Mouse (Mus musculus) cortical plate, adult 2 months (tissue): Measurements from ENCODE around the gene Tle4. TPM values are rescaled to one million over a fixed set of nuclear protein-coding genes. Genes with fewer than 3 reads are reported as not detected.

Experiments
- H3K27ac ChIP-seq: fragments of 200-500 bp; 2 replicates; pipeline ENCODE4 v1.5.1; 2012; ENCODE audit warnings: low read length, control low read depth, inconsistent platforms; ENCODE audit not compliant: insufficient read depth
- H3K4me1 ChIP-seq: fragments of 200-500 bp; 2 replicates; pipeline ENCODE4 v1.6.1; 2011; ENCODE audit warnings: low read length; ENCODE audit not compliant: control insufficient read depth, insufficient read depth
- H3K4me3 ChIP-seq: fragments of 200-500 bp; 2 replicates; pipeline ENCODE4 v1.5.1; 2011; ENCODE audit warnings: mild to moderate bottlenecking, low read length, control low read depth; ENCODE audit not compliant: insufficient read depth
- CTCF ChIP-seq: fragments of 200-500 bp; IDR thresholded peaks from 2 replicates; pipeline ENCODE4 v1.5.1; 2011; ENCODE audit warnings: mild to moderate bottlenecking, control low read depth, low read length; ENCODE audit not compliant: insufficient read depth; ENCODE audit errors: extremely low read depth
- POLR2A ChIP-seq: fragments of 200-500 bp; IDR thresholded peaks from 2 replicates; pipeline ENCODE4 v1.6.1; 2011; ENCODE audit warnings: mild to moderate bottlenecking, low read length, control low read depth; ENCODE audit not compliant: insufficient read depth; ENCODE audit errors: extremely low read depth
- polyA plus RNA-seq: library from polyadenylated mRNA; depleted of rRNA; stranded (reverse); fragments of >200 nt; gene quantifications from 2 replicates; pipeline ENCODE4 v1.2.3, GENCODE M21; 2012

Tle4 gene
- polyA plus RNA-seq, 1 experiment: 34.2 TPM

GRCm38 (mm10) chr19:14424016-14424964 is 173.6 kb downstream of the Tle4 start:
- Histone ChIP-seq H3K4me1 (no peaks in the 10 kb centered on the region), H3K27ac (no peak overlapping the region), H3K4me3 (no peak overlapping the region)
- TF ChIP-seq POLR2A (no peak), CTCF (no peak)

- Histone ChIP-seq H3K4me3 (no peak overlapping the region), H3K27ac (no peak overlapping the region), H3K4me1 (no peaks in the 10 kb centered on the region)
- TF ChIP-seq POLR2A (no peak), CTCF (no peak)
Measured at GRCm38 (mm10) chr19:14421691-14422090, 176.2 kb downstream of the Tle4 start.

- Histone ChIP-seq H3K4me1 (no peaks in the 10 kb centered on the region), H3K27ac (no peak overlapping the region), H3K4me3 (no peak overlapping the region)
- TF ChIP-seq CTCF (no peak), POLR2A (no peak)
Measured at GRCm38 (mm10) chr19:14419886-14420285, 178.0 kb downstream of the Tle4 start.

- TF ChIP-seq POLR2A (no peak), CTCF (no peak)
- no peaks in the 10 kb centered on the region for H3K4me1 ChIP-seq
- H3K27ac ChIP-seq: no peak overlapping the region
- H3K4me3 ChIP-seq: no peak overlapping the region
Measured at GRCm38 (mm10) chr19:14416845-14417244, 181.0 kb downstream of the Tle4 start.

- Histone ChIP-seq H3K4me3 (no peak overlapping the region), H3K4me1 (no peaks in the 10 kb centered on the region), H3K27ac (no peak overlapping the region)
- no peak for TF ChIP-seq CTCF
Measured at GRCm38 (mm10) chr19:14415996-14416395, 181.9 kb downstream of the Tle4 start.

- Histone ChIP-seq H3K4me3 (no peak overlapping the region), H3K27ac (no peak overlapping the region), H3K4me1 (no peaks in the 10 kb centered on the region)
- no peak for TF ChIP-seq CTCF
- TF ChIP-seq POLR2A: no peak
Measured at GRCm38 (mm10) chr19:14414957-14415356, 182.9 kb downstream of the Tle4 start.

GRCm38 (mm10) chr19:14406603-14407002 is 191.2 kb downstream of the Tle4 start:
- Histone ChIP-seq H3K4me3 (no peak overlapping the region), H3K4me1 (no peaks in the 10 kb centered on the region), H3K27ac (no peak overlapping the region)
- no peak for TF ChIP-seq POLR2A
- TF ChIP-seq CTCF: no peak
